Mouse (Mus musculus): ENCODE data around the gene Fancg. TPM values are rescaled to one million over a fixed set of nuclear protein-coding genes. Genes with fewer than 3 reads are reported as not detected.

Fancg gene
- total and polyA plus RNA-seq, 2 experiments from 2014 or later = 4.5 to 4.6 TPM

DNA sequence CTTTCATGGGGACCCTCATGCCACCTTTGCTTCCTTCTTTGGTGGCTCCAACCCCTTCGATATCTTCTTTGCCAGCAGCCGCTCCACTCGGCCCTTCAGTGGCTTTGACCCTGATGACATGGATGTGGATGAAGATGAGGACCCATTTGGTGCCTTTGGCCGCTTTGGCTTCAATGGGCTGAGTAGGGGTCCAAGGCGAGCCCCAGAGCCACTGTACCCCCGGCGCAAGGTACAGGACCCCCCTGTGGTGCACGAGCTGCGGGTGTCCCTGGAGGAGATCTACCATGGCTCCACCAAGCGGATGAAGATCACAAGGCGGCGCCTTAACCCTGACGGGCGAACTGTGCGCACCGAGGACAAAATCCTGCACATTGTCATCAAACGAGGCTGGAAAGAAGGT lies 53.7 kb downstream of the Fancg start:
- H3K27me3 ChIP-seq (ENCODE audit: control insufficient read depth, insufficient read depth, low read length) = no peaks in the 10 kb centered on the region
- TF ChIP-seq CTCF (IDR thresholded peaks at IDR 0.05; ENCODE audit: low read depth) (no peak), EP300 (IDR thresholded peaks at IDR 0.05; ENCODE audit: low read depth) (no peak)
- peaks cover 33% of the 10 kb centered on the region for H3K36me3 ChIP-seq (replicated peaks; ENCODE audit: control insufficient read depth, insufficient read depth, low read length)
- H3K27ac ChIP-seq (ENCODE audit: low read depth) = no peak overlapping the region
- no peak overlapping the region for H3K4me3 ChIP-seq (ENCODE audit: low read depth, low read length)
- ATAC-seq (ENCODE audit: insufficient read depth, low read depth) = no peak
- no peak overlapping the region for H3K4me2 ChIP-seq (ENCODE audit: low read depth, low read length)
- H3K4me1 ChIP-seq (ENCODE audit: control insufficient read depth, insufficient read depth) = peaks cover 30% of the 10 kb centered on the region
- no peak for DNase-seq (ENCODE audit: low spot score)
- H3K9ac ChIP-seq (replicated peaks; ENCODE audit: low read depth, low read length) = no peak overlapping the region
- WGBS = 91% methylated on average over 17 of the region's 17 CpGs
- no peaks in the 10 kb centered on the region for H3K9me3 ChIP-seq (replicated peaks; ENCODE audit: control insufficient read depth, low read length)

GRCm38 (mm10) chr4:42955200-42955599 lies 55.1 kb downstream of the Fancg start:
- Histone ChIP-seq H3K9ac (replicated peaks; ENCODE audit: low read depth, low read length) (no peak overlapping the region), H3K4me1 (ENCODE audit: control insufficient read depth, insufficient read depth) (peaks cover 39% of the 10 kb centered on the region), H3K4me3 (ENCODE audit: low read depth, low read length) (no peak overlapping the region)

GRCm38 (mm10) chr4:42954297-42954696 lies 56.0 kb downstream of the Fancg start:
- ATAC-seq (ENCODE audit: insufficient read depth, low read depth) (no peak), DNase-seq (ENCODE audit: low spot score) (peak; percentile 85)
- H3K27me3 ChIP-seq (ENCODE audit: control insufficient read depth, insufficient read depth, low read length) = no peaks in the 10 kb centered on the region
- no peak overlapping the region; the same call in 1 of the 2 replicates for H3K9ac ChIP-seq (replicated peaks; ENCODE audit: low read depth, low read length)
- TF ChIP-seq EP300 (IDR thresholded peaks at IDR 0.05; ENCODE audit: low read depth) (no peak), CTCF (IDR thresholded peaks at IDR 0.05; ENCODE audit: low read depth) (peak; percentile 89)
- H3K9me3 ChIP-seq (replicated peaks; ENCODE audit: control insufficient read depth, low read length) = no peaks in the 10 kb centered on the region
- 6% methylated on average over 9 of the region's 10 CpGs for WGBS
- peak overlapping the region; percentile 22; the same call in 1 of the 2 replicates for H3K4me2 ChIP-seq (ENCODE audit: low read depth, low read length)
- H3K27ac ChIP-seq (ENCODE audit: low read depth) = peak overlapping the region; percentile 100
- peaks cover 31% of the 10 kb centered on the region for H3K4me1 ChIP-seq (ENCODE audit: control insufficient read depth, insufficient read depth)
- H3K36me3 ChIP-seq (replicated peaks; ENCODE audit: control insufficient read depth, insufficient read depth, low read length) = peaks cover 33% of the 10 kb centered on the region
- no peak overlapping the region for H3K4me3 ChIP-seq (ENCODE audit: low read depth, low read length)

More at GRCm38 (mm10) chr4:42955200-42955599, 55.1 kb downstream of the Fancg start:
- 91% methylated on average over 3 of the region's 3 CpGs for WGBS
- ATAC-seq (ENCODE audit: insufficient read depth, low read depth) (no peak), DNase-seq (ENCODE audit: low spot score) (no peak)
- no peaks in the 10 kb centered on the region for H3K27me3 ChIP-seq (ENCODE audit: control insufficient read depth, insufficient read depth, low read length)
- TF ChIP-seq CTCF (IDR thresholded peaks at IDR 0.05; ENCODE audit: low read depth) = no peak
- TF ChIP-seq EP300 (IDR thresholded peaks at IDR 0.05; ENCODE audit: low read depth) = no peak
- H3K9me3 ChIP-seq (replicated peaks; ENCODE audit: control insufficient read depth, low read length) = no peaks in the 10 kb centered on the region
- H3K4me2 ChIP-seq (ENCODE audit: low read depth, low read length) = no peak overlapping the region
- peak overlapping the region; percentile 100 for H3K27ac ChIP-seq (ENCODE audit: low read depth)
- H3K36me3 ChIP-seq (replicated peaks; ENCODE audit: control insufficient read depth, insufficient read depth, low read length) = peaks cover 33% of the 10 kb centered on the region

DNA sequence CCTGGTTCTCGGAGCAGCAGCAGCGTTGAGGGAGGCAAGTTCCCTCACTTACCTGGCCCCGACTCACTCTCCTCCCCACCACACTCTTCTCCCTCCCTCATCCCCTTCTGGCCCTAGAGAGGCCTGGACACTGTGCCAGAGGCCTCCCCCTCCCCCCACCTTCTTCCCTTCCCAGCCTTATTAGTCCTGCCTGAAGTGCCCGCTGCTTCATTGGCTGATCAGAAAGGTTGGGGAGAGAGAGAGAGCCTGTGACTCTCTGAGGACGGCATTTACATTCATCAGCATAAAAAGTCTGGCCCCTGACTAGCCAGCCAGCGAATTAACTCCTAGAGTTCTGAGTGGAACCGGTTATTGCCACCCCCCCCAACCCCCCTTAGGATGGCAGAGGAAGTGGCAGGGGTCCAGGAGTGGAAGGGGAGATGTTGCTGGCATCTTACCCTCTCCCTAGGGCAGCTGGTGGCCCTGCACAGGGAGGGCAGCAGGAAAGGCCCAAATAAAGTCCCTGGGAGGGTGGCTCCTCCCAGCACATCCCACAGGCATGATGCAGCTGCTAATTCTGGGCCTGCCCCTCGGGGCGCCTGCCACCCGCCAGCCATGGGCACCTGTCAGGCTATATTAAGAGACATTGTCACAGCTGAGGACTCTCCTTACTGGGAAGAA lies 56.7 kb downstream of the Fancg start:
- peak overlapping the region; percentile 48 for H3K9ac ChIP-seq (replicated peaks; ENCODE audit: low read depth, low read length)

GRCm38 (mm10) chr4:42952563-42952962 lies 57.7 kb downstream of the Fancg start:
- DNase-seq (ENCODE audit: low spot score) = no peak
- WGBS = 75% methylated on average over 7 of the region's 7 CpGs

More for the DNA sequence above, 56.7 kb downstream of the Fancg start:
- ATAC-seq (ENCODE audit: insufficient read depth, low read depth) = peak; percentile 72
- 18% methylated on average over 10 of the region's 10 CpGs for WGBS
- Histone ChIP-seq H3K9me3 (replicated peaks; ENCODE audit: control insufficient read depth, low read length) (no peaks in the 10 kb centered on the region), H3K27ac (ENCODE audit: low read depth) (peak overlapping the region; percentile 100), H3K27me3 (ENCODE audit: control insufficient read depth, insufficient read depth, low read length) (no peaks in the 10 kb centered on the region), H3K36me3 (replicated peaks; ENCODE audit: control insufficient read depth, insufficient read depth, low read length) (peaks cover 33% of the 10 kb centered on the region), H3K4me2 (ENCODE audit: low read depth, low read length) (peak overlapping the region; percentile 32), H3K4me3 (ENCODE audit: low read depth, low read length) (no peak overlapping the region), H3K4me1 (ENCODE audit: control insufficient read depth, insufficient read depth) (peaks cover 30% of the 10 kb centered on the region)
- DNase-seq (ENCODE audit: low spot score) = peak; percentile 92
- TF ChIP-seq EP300 (IDR thresholded peaks at IDR 0.05; ENCODE audit: low read depth) = peak; percentile 74
- no peak for TF ChIP-seq CTCF (IDR thresholded peaks at IDR 0.05; ENCODE audit: low read depth)

More at GRCm38 (mm10) chr4:42952563-42952962, 57.7 kb downstream of the Fancg start:
- TF ChIP-seq EP300 (IDR thresholded peaks at IDR 0.05; ENCODE audit: low read depth) (no peak), CTCF (IDR thresholded peaks at IDR 0.05; ENCODE audit: low read depth) (no peak)
- H3K4me2 ChIP-seq (ENCODE audit: low read depth, low read length) = no peak overlapping the region; the same call in 1 of the 2 replicates
- ATAC-seq (ENCODE audit: insufficient read depth, low read depth) = no peak
- peak overlapping the region; percentile 96; the same call in 1 of the 2 replicates for H3K9ac ChIP-seq (replicated peaks; ENCODE audit: low read depth, low read length)
- H3K27ac ChIP-seq (ENCODE audit: low read depth) = peak overlapping the region; percentile 100
- no peak overlapping the region for H3K4me3 ChIP-seq (ENCODE audit: low read depth, low read length)
- peaks cover 30% of the 10 kb centered on the region for H3K4me1 ChIP-seq (ENCODE audit: control insufficient read depth, insufficient read depth)
- H3K36me3 ChIP-seq (replicated peaks; ENCODE audit: control insufficient read depth, insufficient read depth, low read length) = peaks cover 26% of the 10 kb centered on the region
- H3K9me3 ChIP-seq (replicated peaks; ENCODE audit: control insufficient read depth, low read length) = no peaks in the 10 kb centered on the region
- no peaks in the 10 kb centered on the region for H3K27me3 ChIP-seq (ENCODE audit: control insufficient read depth, insufficient read depth, low read length)

Other genes with a start within 250 kb of the Fancg start
- 13.1 and 21.8 TPM in 2 replicates for gene Ccl21a, start 236.5 kb downstream of the Fancg start, total RNA-seq (2014; rRNA removed; ENCODE audit: low replicate concordance)
- 19.0 and 26.8 TPM in 2 replicates for gene Ccl21a, start 236.5 kb downstream of the Fancg start, polyA plus RNA-seq (2015; fragmentation: Nextera tagmentation; extraction: Ambion mirVana)
- not detected in 2 replicates for gene Fam205a1, start 156.6 kb downstream of the Fancg start, total RNA-seq (2014; rRNA removed; ENCODE audit: low replicate concordance)
- not detected in 2 replicates for gene Fam205a1, start 156.6 kb downstream of the Fancg start, polyA plus RNA-seq (2015; fragmentation: Nextera tagmentation; extraction: Ambion mirVana)
- not detected in 2 replicates for gene Gm12394, start 153.7 kb downstream of the Fancg start, total RNA-seq (2014; rRNA removed; ENCODE audit: low replicate concordance)
- 0.05 and 0.07 TPM in 2 replicates for gene Gm12394, start 153.7 kb downstream of the Fancg start, polyA plus RNA-seq (2015; fragmentation: Nextera tagmentation; extraction: Ambion mirVana)
- not detected in 2 replicates for gene Fam205c, start 136.3 kb downstream of the Fancg start, total RNA-seq (2014; rRNA removed; ENCODE audit: low replicate concordance)
- 0.18 and 0.23 TPM in 2 replicates for gene Fam205c, start 136.3 kb downstream of the Fancg start, polyA plus RNA-seq (2015; fragmentation: Nextera tagmentation; extraction: Ambion mirVana)
- gene Phf24, start 93.8 kb downstream of the Fancg start, total RNA-seq (2014; rRNA removed; ENCODE audit: low replicate concordance) = 4.1 and 13.2 TPM in 2 replicates
- 5.0 and 5.3 TPM in 2 replicates for gene Phf24, start 93.8 kb downstream of the Fancg start, polyA plus RNA-seq (2015; fragmentation: Nextera tagmentation; extraction: Ambion mirVana)
- 41.8 and 59.1 TPM in 2 replicates for gene Dnajb5, start 60.7 kb downstream of the Fancg start, total RNA-seq (2014; rRNA removed; ENCODE audit: low replicate concordance)
- gene Dnajb5, start 60.7 kb downstream of the Fancg start, polyA plus RNA-seq (2015; fragmentation: Nextera tagmentation; extraction: Ambion mirVana) = 12.5 and 18.2 TPM in 2 replicates
- not detected in 2 replicates for gene 1700022I11Rik, start 40.9 kb downstream of the Fancg start, total RNA-seq (2014; rRNA removed; ENCODE audit: low replicate concordance)
- gene 1700022I11Rik, start 40.9 kb downstream of the Fancg start, polyA plus RNA-seq (2015; fragmentation: Nextera tagmentation; extraction: Ambion mirVana) = 0.19 and 0.41 TPM in 2 replicates
- 166 and 201 TPM in 2 replicates for gene Vcp, start 10.0 kb downstream of the Fancg start, total RNA-seq (2014; rRNA removed; ENCODE audit: low replicate concordance)
- 398 and 438 TPM in 2 replicates for gene Vcp, start 10.0 kb downstream of the Fancg start, polyA plus RNA-seq (2015; fragmentation: Nextera tagmentation; extraction: Ambion mirVana)
- gene Pigo, start 15.3 kb upstream of the Fancg start, total RNA-seq (2014; rRNA removed; ENCODE audit: low replicate concordance) = 11.3 and 25.2 TPM in 2 replicates
- 11.4 and 12.5 TPM in 2 replicates for gene Pigo, start 15.3 kb upstream of the Fancg start, polyA plus RNA-seq (2015; fragmentation: Nextera tagmentation; extraction: Ambion mirVana)
- gene Stoml2, start 21.2 kb upstream of the Fancg start, total RNA-seq (2014; rRNA removed; ENCODE audit: low replicate concordance) = 77.9 and 130 TPM in 2 replicates
- 171 and 174 TPM in 2 replicates for gene Stoml2, start 21.2 kb upstream of the Fancg start, polyA plus RNA-seq (2015; fragmentation: Nextera tagmentation; extraction: Ambion mirVana)
- 15.9 and 27.1 TPM in 2 replicates for gene Fam214b, start 35.7 kb upstream of the Fancg start, total RNA-seq (2014; rRNA removed; ENCODE audit: low replicate concordance)
- gene Fam214b, start 35.7 kb upstream of the Fancg start, polyA plus RNA-seq (2015; fragmentation: Nextera tagmentation; extraction: Ambion mirVana) = 12.8 and 13.4 TPM in 2 replicates
- gene Unc13b, start 48.4 kb upstream of the Fancg start, total RNA-seq (2014; rRNA removed; ENCODE audit: low replicate concordance) = 45.7 and 51.8 TPM in 2 replicates
- gene Unc13b, start 48.4 kb upstream of the Fancg start, polyA plus RNA-seq (2015; fragmentation: Nextera tagmentation; extraction: Ambion mirVana) = 5.1 and 5.4 TPM in 2 replicates

All from heart, postnatal 0 days (tissue).